Mouse (Mus musculus) heart, postnatal 0 days (tissue): Measurements from ENCODE around the gene Wfdc11. TPM values are rescaled to one million over a fixed set of nuclear protein-coding genes. Genes with fewer than 3 reads are reported as not detected.
"Not testable (repeated sequence)": the region's sequence is repeated elsewhere in the genome, so short reads cannot be mapped to it uniquely, and the experiment has no call there.

Experiments used
- ATAC-seq: fragments of 200-750 bp; cut with Nextera tagmentation; 2 replicates; pipeline ENCODE4 v1.8.0; 2017; ENCODE audit warnings: low read depth, moderate number of reproducible peaks, moderate library complexity; ENCODE audit not compliant: insufficient read depth
- DNase-seq: peaks from one replicate; pipeline ENCODE4 v3.0.0-alpha.2; 2016; ENCODE audit warnings: low spot score
- H3K27ac ChIP-seq: fragments of 300-500 bp; sonication (generic); 2 replicates; pipeline ENCODE4 v1.5.1; 2014; ENCODE audit warnings: low read depth, mild to moderate bottlenecking
- H3K27me3 ChIP-seq: fragments of 300-500 bp; sonication (generic); 2 replicates; pipeline ENCODE4 v1.6.1; 2014; ENCODE audit warnings: low read length, mixed read lengths; ENCODE audit not compliant: control insufficient read depth, insufficient read depth
- H3K36me3 ChIP-seq: fragments of 300-500 bp; sonication (generic); replicated peaks from 2 replicates; pipeline ENCODE4 v1.6.1; 2014; ENCODE audit warnings: low read length, mixed read lengths; ENCODE audit not compliant: control insufficient read depth, insufficient read depth
- H3K4me1 ChIP-seq: fragments of 300-500 bp; sonication (generic); 2 replicates; pipeline ENCODE4 v1.6.1; 2014; ENCODE audit warnings: antibody characterized with exemption; ENCODE audit not compliant: control insufficient read depth, insufficient read depth
- H3K4me2 ChIP-seq: fragments of 300-500 bp; sonication (generic); 2 replicates; pipeline ENCODE4 v1.6.1; 2014; ENCODE audit warnings: low read depth, mild to moderate bottlenecking, low read length, moderate library complexity
- H3K4me3 ChIP-seq: fragments of 300-500 bp; sonication (generic); 2 replicates; pipeline ENCODE4 v1.5.1; 2014; ENCODE audit warnings: low read depth, low read length
- H3K9ac ChIP-seq: fragments of 300-500 bp; sonication (generic); replicated peaks from 2 replicates; pipeline ENCODE4 v1.6.1; 2014; ENCODE audit warnings: low read depth, low read length, mixed read lengths
- H3K9me3 ChIP-seq: fragments of 300-500 bp; sonication (generic); replicated peaks from 2 replicates; pipeline ENCODE4 v1.6.1; 2016; ENCODE audit warnings: low read length; ENCODE audit not compliant: control insufficient read depth
- CTCF ChIP-seq: IDR thresholded peaks from 2 replicates; pipeline ENCODE4 v1.5.1; 2016; ENCODE audit warnings: antibody characterized with exemption, control low read depth, low read depth
- EP300 ChIP-seq: IDR thresholded peaks from 2 replicates; pipeline ENCODE4 v1.6.1; 2016; ENCODE audit warnings: antibody characterized with exemption, low read depth
- WGBS: fragments of 180-500 bp; shearing (Covaris S2); extraction: QIAGEN DNeasy Blood & Tissue Kit; methylation state at CpG from one replicate; pipeline ENCODE4 v1.1.7; 2014; 5-methylcytosine and 5-hydroxymethylcytosine counted together
- polyA plus RNA-seq: library from polyadenylated mRNA; unstranded; fragments of >200 nt; fragmentation: Nextera tagmentation; extraction: Ambion mirVana; gene quantifications from 2 replicates; pipeline ENCODE4 v1.2.1, GENCODE M21; 2015
- total RNA-seq: library from RNA; depleted of rRNA; stranded (reverse); fragments of >200 nt; gene quantifications from 2 replicates; pipeline ENCODE4 v1.2.3, GENCODE M21; 2014; ENCODE audit warnings: low replicate concordance; rRNA removed

Wfdc11 gene
- total RNA-seq, result not detected in 2 replicates
- not detected in 2 replicates for polyA plus RNA-seq

DNA sequence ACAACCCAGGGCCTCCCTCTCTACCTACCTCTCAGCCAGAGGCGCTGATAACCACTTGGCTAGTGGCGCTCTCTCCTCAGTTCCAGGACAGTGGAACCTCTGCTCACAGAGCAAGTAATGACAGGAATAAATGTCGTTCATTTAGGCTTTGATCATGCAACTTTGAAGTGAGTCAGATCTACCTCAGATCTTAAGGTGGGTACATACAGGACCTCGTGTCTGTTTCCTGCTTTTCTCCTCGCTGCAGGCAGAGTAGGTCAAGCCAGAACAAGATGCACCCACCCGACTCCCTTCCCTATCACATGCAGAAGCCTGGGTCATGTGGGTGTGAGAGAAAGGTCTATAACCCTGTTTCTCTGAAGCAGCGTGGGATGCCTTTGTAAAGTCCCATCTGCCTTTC, at the start of gene Wfdc11:
TSS of gene Wfdc11 (minus strand) at position 101 of the 400 bp plus-strand sequence.
- Histone ChIP-seq H3K4me1 (no peaks in the 10 kb centered on the region), H3K4me3 (no peak within 1 kb of the TSS), H3K9ac (no peak within 1 kb of the TSS), H3K4me2 (no peak within 1 kb of the TSS), H3K36me3 (no peaks in the 10 kb centered on the region), H3K27me3 (no peaks in the 10 kb centered on the region), H3K27ac (no peak within 1 kb of the TSS), H3K9me3 (peaks cover 4% of the 10 kb centered on the region; the same call in 1 of the 2 replicates)
- TF ChIP-seq EP300 (no peak), CTCF (no peak)
- no peak for DNase-seq
- no peak for ATAC-seq
- WGBS, result 52% methylated on average over 7 of the region's 7 CpGs

- 59% methylated on average over 4 of the region's 4 CpGs for WGBS
- H3K9me3 ChIP-seq, result no peaks in the 10 kb centered on the region
- no peak overlapping the region for H3K4me2 ChIP-seq
- ATAC-seq (no peak), DNase-seq (no peak)
- H3K4me1 ChIP-seq, result no peaks in the 10 kb centered on the region
- H3K9ac ChIP-seq, result no peak overlapping the region
- H3K4me3 ChIP-seq, result no peak overlapping the region
- TF ChIP-seq EP300 (no peak), CTCF (no peak)
- H3K36me3 ChIP-seq, result no peaks in the 10 kb centered on the region
- H3K27ac ChIP-seq, result no peak overlapping the region
- no peaks in the 10 kb centered on the region for H3K27me3 ChIP-seq
Measured at GRCm38 (mm10) chr2:164723276-164723675, 49.4 kb upstream of the Wfdc11 start.

GRCm38 (mm10) chr2:164716194-164716786, 42.4 kb upstream of the Wfdc11 start:
- not testable (repeated sequence) for H3K9me3 ChIP-seq, H3K4me2 ChIP-seq, H3K36me3 ChIP-seq, DNase-seq, ATAC-seq, H3K27ac ChIP-seq, H3K4me3 ChIP-seq, H3K4me1 ChIP-seq, H3K27me3 ChIP-seq, H3K9ac ChIP-seq
- WGBS, result 83% methylated on average over 18 of the region's 23 CpGs

DNA sequence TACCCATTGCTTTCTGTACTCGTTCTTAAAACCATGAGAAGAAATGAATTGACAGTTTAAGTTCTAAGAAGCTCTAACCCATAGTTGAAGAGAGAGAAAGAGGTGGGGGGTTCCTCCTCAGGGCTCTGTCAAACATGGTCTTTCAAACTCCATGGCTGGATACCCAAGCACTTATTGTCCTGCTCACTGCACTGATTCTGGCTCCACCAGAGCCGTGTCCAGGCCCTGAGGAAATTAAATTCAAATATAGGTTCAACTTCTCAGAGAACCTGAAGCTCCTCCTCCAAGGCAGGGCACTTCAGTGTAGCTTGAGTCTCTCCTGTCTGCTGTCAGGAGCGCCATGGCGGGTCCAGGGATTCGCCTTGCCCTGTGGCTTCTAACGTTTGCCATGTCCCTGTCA, 41.1 kb upstream of the Wfdc11 start, which contains the start of gene Spint5:
TSS of gene Spint5 (plus strand) at position 301 of the 400 bp plus-strand sequence.
- no peak within 1 kb of the TSS for H3K27ac ChIP-seq
- H3K9me3 ChIP-seq, result no peaks in the 10 kb centered on the region
- no peaks in the 10 kb centered on the region for H3K4me1 ChIP-seq
- DNase-seq, result no peak
- no peak within 1 kb of the TSS for H3K9ac ChIP-seq
- H3K27me3 ChIP-seq, result no peaks in the 10 kb centered on the region
- no peaks in the 10 kb centered on the region for H3K36me3 ChIP-seq
- H3K4me3 ChIP-seq, result no peak within 1 kb of the TSS
- 64% methylated on average over 6 of the region's 6 CpGs for WGBS
- H3K4me2 ChIP-seq, result no peak within 1 kb of the TSS
- TF ChIP-seq CTCF (no peak), EP300 (no peak)
- ATAC-seq, result no peak

GRCm38 (mm10) chr2:164705991-164706390, 32.1 kb upstream of the Wfdc11 start:
- ATAC-seq, result no peak

GRCm38 (mm10) chr2:164705328-164705727, 31.4 kb upstream of the Wfdc11 start:
- ATAC-seq (no peak), DNase-seq (no peak)
- H3K4me1 ChIP-seq, result no peaks in the 10 kb centered on the region
- H3K9me3 ChIP-seq, result no peaks in the 10 kb centered on the region
- no peak overlapping the region for H3K4me2 ChIP-seq
- no peak overlapping the region for H3K27ac ChIP-seq
- WGBS, result 87% methylated on average over 6 of the region's 6 CpGs
- 0 out of 2 replicates have a peak, but pooled peaks cover 3% of the 10 kb centered on the region for H3K27me3 ChIP-seq
- no peak overlapping the region for H3K9ac ChIP-seq
- H3K4me3 ChIP-seq, result no peak overlapping the region
- TF ChIP-seq EP300 (no peak), CTCF (no peak)
- no peaks in the 10 kb centered on the region for H3K36me3 ChIP-seq

More at GRCm38 (mm10) chr2:164705991-164706390, 32.1 kb upstream of the Wfdc11 start:
- 88% methylated on average over 14 of the region's 14 CpGs for WGBS
- TF ChIP-seq EP300 (no peak), CTCF (no peak)
- Histone ChIP-seq H3K4me2 (no peak overlapping the region), H3K9me3 (no peaks in the 10 kb centered on the region), H3K27ac (no peak overlapping the region), H3K27me3 (no peaks in the 10 kb centered on the region), H3K9ac (no peak overlapping the region), H3K36me3 (no peaks in the 10 kb centered on the region), H3K4me1 (no peaks in the 10 kb centered on the region), H3K4me3 (no peak overlapping the region)
- DNase-seq, result no peak
